Mouse (Mus musculus): ENCODE measurements around the gene Foxl2.

Foxl2 gene

GRCm38 (mm10) chr9:98962478-98963142, 7.5 kb downstream of the Foxl2 start:
- DNase-seq = no peak

DNA sequence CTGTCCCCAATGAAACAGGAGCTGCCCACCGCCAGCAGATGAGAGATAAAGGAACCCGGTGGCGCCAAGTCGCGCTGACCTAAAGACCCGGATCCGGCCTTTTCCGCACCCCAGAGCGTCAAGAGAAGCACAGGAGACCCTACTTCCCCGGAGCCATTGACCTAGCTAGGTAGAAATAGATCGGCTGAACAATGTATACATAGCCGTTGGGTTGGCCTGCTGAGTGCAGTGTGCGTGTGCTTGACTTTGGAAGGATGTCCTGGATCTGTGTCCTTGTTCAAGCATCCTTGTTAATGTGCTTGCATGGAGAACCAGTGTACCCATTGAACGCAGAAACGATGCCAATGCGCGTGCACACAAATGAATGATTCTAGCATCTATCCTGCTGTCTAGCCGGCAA, 8.6 kb downstream of the Foxl2 start:
- DNase-seq = no peak

DNA sequence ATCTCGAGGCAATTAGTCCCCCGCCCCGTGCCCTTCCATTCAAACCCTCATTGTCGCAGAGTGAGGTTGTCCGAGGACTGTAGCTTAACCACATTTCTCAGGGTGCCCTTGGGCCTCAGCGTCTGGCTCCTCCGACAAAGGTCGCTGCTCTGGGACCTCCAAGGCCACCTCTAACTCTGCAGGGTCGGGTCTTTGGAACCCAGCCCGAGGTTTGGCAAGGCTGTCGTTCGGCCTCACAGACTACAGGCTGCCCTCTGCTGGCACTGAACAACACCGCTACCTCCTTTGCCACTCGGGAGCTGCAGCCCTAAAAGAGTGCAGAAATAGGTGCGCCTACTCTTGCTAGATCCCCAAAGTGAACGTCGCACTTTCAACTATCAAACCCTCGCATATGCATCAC, 10.0 kb downstream of the Foxl2 start:
- no peak for DNase-seq

DNA sequence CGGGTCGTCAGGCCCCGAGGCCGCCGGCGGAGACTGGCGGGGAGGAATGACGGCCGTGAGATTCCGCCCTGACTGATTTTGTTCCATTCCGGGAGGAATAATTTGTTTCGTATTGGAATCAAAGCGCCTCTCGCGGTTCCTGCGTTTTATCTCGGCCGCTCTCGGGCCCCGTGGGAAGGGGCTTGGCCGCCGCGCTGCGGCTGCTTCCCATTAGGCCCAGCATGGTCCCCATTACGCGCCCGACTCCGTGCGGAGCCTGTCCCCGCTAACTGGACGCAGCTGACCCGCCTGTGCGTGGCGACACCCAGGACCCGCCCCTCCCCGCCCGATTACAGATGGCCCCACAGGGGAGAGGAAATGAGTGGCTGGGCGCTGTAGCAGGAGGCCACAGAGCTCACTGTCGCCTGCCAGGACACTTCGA, 18.0 kb downstream of the Foxl2 start:
- DNase-seq = no peak

- no peak for DNase-seq
Observed at GRCm38 (mm10) chr9:98973561-98973960, 18.5 kb downstream of the Foxl2 start.

- DNase-seq = no peak
Observed at GRCm38 (mm10) chr9:98974898-98975297, 19.8 kb downstream of the Foxl2 start.

DNA sequence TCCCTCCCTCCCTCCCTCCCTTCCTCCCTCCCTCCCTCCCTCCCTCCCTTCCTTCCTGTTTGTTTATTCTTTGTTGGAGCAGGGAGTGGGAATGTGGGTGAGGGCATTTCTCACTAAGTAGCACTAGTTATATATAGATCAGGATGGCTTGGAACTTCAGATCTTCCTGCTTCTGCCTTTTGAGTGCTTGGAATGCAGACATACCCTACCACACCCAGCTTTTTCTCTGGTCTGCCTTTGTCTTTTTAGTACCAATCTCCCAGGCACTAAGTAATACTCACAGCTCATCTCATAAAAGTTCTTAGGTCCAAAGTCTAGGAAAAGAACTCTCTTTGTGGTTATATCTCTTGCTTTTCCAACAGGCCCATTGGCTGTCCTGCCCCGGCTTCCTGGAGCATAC, 21.0 kb downstream of the Foxl2 start:
- no peak for DNase-seq

DNA sequence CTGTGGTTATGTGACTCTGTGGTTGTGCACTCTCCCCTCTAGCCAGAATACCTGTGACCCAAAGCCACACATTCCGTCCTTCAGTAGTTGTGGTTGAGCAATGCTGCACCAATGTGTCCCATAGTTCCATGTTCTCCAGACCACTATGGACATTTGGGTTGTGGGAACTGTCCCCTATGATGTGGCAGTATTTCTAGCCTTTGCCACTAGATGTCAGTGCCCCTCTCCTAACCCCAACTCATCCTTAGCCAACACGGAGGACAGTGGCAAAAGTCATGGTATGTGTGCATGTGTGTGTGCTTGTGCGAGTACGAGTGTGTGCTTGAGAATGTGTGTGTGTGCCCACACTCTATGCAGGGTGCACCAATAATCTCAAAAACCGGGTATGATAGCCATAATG, 21.4 kb downstream of the Foxl2 start:
- DNase-seq = no peak

DNA sequence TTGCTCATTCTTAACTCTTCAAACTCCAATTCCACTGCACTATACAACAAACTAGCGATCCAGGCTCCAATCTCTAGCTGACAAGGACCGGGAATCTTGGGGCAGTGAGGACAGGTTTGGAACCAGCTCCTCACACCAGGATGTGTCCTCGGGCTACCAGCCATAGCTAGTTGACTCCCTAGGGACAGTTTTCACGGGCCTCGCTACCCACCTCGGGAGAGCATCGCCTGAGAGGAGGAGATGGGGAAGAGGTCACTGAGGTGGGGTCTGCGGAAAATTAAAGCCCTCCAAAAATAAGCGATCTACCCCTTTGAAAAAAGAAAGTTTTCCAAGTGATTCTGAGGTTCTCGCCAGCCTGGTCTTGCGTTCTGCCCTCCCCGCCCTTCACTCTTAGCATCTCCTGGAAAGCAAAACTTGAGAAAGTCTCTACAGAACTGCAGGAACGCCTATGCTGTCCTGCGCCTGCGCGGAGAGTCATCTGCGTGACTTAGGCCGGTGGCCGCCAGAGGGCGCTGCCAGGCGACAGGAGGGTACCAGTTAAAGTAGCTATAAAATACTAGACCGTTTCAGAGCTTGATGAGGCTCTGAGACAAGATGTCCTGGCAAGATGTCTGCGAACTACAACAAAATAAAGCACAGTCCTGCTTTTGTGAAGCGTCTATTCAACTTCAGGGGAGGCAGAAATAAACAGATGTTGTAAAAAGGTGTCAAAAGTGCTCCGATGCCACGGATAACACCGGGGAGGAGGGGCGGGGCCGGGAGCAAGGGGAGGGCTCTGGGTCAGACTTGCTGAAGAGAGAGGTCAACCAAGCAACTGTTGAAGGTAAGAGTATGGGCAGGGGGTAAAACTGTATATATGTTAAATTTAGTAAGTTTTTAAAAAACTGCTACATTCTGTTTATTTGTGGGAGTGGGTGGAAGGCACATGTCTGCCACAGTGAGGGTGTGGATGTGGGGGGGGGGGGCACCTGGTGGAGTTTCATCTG, 24.6 kb downstream of the Foxl2 start:
- DNase-seq = peak; percentile 81 to 95

GRCm38 (mm10) chr9:98985800-98986475, 30.9 kb downstream of the Foxl2 start, which contains the start of gene Faim:
Faim (plus strand) TSS chr9:98986373.
- peak; percentile 100 for DNase-seq

GRCm38 (mm10) chr9:98986476-98987096, 31.5 kb downstream of the Foxl2 start:
- no peak for DNase-seq

- DNase-seq = no peak
Observed at GRCm38 (mm10) chr9:98987131-98987530, 32.0 kb downstream of the Foxl2 start.

DNA sequence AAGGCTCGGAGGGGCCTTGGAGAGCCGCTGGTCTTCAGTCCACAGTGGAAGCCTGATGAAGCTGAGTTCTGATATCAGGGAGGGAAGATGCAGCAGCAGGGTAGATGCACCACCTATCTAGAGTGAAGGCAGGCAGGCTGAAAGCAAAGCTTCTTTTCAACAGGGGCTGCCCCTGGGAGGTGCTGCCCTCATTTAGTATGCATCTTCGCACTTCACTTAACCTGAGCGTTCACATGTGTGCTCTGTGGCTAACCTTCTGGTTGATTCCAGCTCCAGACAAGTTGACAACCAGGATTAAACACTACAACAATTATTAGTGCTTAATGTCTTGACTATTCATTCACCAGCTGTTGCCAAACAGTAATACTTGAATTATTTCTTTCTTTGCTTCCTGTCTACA, 39.0 kb downstream of the Foxl2 start:
- no peak for DNase-seq

DNA sequence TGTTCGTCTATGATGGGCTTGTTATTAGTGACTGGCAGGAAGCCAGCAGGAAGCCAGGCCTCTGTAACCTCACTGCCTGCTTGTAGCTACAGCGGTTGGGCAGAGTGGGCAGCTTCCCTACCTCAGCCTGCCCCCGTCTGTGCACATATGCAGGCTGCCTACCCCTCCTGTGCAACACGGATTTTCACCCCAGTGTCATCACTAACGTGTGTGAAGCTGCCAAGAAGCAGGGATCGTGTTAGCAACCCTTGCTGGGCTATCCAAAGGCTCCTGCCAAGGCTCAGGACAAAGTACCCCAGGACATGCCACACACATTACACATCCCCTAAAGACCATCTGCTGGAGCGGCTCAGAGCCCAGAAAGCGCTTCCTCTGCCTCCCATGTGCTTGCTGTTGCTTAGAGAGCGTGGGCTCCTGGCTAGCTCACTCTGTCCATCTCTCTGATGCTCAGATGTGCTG, 44.8 kb downstream of the Foxl2 start:
- DNase-seq = no peak

GRCm38 (mm10) chr9:99001326-99001725, 46.2 kb downstream of the Foxl2 start:
- DNase-seq = no peak
